Mouse (Mus musculus) cerebellum, adult 11 months (tissue): Measurements from ENCODE around the gene Pid1.
"Not testable (repeated sequence)": the region's sequence is repeated elsewhere in the genome, so short reads cannot be mapped to it uniquely, and the experiment has no call there.

Experiments used
- DNase-seq: peaks from one replicate; pipeline ENCODE4 v3.0.0; 2022

Pid1 gene

DNA sequence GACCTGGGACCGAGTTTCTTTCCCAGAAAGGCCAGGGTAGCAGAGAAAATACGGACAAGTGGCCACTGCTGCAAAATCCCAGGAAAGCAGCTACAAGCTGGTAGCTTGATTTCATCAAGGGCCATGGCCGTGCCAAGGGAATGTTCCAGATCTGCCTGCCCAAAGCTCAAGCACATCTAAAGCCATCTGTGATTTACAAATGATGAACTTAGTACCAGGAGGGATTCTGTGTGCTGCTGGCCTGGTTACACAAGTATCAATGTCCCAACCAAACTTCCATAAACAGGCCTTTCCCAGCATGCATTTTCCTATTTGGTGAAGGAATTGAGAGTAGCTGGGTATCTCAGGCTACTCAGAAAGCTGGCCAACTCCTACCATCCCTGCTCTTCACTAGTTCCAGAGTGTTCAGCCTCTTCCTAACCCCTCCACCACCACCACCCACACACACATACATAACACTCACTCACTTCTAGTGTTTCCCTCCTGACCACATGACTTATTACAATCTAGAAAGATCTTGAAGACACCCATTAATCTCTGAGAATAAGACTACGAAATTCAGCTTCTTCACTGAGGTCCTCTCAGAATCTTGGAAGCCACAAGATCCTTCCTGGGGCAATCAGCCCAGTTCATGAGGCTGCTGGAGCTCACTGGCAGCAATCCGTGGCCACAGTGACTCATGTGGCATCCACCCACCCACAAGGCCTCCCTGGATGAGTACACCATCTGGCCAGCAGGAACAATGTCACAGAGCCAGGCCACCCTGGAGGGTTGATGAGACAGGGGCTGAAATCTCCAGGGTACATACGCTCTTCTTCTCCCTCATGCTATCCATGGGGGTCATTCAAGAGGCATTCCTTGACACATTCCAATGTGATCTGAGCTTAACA is 4.1 kb downstream of the Pid1 start:
- DNase-seq, result peak; percentile 45

DNA sequence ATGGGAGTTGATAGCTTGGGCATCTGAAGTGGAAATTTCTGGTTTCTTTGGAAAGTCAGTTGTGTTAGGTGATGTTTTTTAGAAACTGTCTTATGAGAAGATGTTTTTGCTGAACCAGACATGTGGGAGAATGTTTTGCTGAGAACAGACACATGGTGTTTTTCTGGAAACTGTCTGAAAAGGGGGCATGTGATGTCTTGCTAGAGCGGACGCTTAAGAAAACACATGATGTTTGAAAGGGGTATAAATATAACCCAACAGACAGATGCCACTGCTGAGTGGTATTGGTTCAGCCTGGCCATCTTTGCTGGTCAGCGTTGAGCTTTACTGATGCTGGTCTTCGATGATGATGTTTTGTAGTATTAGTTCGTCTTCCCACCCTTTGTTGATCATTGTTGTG is 6.8 kb downstream of the Pid1 start:
- no peak for DNase-seq

DNA sequence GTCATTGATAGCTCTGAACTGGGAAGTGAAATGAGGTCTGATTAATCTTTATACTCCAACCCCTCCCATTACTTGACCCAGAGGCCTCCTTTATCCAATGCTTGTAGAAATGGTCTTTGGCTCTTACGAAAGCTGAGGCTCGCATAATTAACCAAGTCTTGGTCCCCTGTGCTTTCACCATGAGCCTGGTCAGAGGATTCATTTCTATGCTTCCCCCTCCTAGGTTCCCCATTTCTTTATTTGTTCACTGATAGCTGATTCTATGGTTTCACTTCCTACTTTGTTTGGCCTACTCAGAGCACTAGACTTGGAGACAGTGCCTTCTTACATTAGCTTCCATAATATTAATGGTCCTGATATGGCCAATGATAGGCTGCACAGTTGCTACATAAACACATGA is 13.7 kb downstream of the Pid1 start:
- DNase-seq, result no peak

DNA sequence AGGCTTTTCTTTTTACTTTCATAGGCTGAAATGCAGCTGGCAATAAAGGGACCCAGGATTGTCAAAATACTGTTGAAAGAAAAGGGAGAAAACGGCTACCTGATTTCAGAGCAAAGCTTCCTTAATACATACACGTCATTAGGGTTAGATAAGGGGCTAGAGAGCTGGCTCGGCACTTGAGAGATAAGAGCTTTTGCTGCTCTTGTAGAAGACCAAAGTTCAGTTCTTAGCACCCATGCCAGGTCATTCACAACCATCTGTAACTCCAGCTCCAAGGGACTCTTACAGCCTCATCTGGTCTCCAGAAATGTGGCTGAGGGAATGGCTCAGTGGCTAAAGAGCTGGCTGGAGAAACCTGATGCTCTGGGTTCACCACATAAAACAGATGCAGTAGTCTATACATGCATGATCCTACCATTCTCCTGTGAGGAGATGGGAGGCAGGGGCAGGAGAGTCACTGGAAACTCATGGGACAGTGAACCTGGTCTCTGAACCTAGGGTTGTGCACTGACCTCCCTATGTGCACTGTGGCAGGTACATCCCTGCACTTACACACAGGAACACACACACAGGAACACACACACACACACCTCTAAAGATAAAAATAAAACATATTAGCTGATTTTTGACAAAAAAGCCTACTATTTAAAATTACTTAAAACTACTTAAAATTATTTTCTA is 16.0 kb downstream of the Pid1 start:
- no peak for DNase-seq

DNA sequence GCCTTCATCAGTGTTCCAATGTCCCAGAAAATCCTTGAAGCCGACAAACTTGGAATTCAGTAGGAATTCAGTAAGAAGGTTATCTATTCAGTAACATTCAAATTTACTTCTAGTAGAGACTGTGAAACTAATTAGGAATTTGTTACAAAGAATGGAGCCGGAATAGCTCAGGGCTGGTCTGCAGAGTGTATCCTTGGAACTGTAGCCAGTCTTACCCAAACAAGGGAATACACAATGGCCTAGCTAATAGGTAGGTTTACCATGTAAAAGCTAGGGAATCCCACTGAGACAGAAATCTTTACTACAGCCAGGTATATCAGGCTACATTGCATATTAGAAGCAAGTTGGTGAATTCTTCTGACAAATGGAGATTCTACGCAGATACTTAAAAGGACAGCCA is 31.2 kb downstream of the Pid1 start:
- not testable (repeated sequence) for DNase-seq

DNA sequence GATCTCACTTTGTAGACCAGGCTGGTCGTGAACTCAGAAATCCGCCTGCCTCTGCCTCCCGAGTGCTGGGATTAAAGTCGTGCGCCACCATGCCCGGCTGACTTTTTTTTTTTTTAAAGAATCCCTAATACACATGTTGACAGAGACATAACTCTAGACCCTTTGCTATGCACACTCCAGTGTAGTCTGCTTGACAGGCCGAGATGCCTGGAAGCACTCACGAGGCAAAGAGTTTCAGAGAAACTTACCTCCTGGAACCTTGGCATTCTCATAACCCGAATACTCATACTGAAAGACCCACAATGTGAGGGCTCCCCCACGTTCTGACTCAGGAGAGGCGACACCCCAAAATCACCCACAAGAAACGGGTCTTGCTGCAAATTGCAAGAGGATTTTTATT is 32.1 kb downstream of the Pid1 start:
- DNase-seq, result not testable (repeated sequence)

DNA sequence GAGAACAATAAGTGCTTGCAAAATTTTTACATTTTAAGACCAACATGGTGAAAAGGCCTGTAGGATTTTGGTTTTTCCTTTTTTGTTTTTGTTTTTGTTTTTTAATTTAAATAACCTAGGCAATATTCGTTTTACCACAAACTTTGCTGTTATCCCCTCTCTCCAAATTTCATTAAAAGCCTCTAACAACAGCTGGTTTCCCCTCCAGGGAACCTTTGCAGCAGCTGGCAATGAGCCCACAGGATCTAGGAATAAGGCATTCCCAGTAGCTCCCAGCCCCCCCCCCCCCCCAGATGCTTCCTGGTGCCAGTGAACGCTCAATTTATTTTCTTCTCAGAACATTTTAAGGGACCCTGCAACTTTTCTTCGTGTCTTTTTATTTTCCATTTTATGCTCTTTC is 38.7 kb downstream of the Pid1 start:
- no peak for DNase-seq

DNA sequence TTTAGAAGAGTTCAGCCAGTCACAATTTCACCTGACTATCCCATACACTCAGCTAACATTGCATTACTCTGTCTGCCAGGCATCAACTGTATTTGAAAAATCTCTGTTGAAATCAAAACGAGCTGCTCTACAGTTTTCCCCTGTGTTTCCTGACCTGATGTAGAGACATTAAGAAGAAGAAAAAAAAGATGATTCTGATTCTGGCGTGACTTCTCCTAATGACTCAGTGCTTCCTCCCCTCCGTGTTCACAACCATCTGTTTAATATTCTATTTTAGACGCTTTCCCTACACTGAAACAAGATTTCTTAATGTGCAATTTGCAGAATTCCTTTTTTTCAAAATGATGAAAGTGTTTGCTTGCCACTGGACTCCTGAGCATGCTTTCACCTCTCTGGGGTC is 42.7 kb downstream of the Pid1 start:
- DNase-seq, result no peak

DNA sequence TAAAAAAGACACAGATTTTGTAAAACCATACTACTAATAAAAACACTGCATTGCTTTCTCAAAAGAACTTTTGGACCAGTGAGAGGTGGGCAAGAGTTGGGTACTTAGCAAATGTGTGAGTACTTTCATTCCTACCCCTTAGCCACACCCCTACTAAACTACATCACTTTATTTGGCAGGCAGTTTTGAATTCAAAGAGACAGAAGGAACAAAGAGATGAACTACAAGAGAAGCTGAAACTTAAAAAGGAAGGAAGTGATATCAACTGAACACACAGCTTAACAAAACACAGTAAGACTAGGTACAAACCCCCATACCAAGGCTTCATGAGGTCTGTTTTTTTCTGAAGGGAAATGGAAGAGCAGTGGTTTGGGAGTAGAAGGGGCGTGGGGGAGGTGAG is 45.4 kb downstream of the Pid1 start:
- no peak for DNase-seq

DNA sequence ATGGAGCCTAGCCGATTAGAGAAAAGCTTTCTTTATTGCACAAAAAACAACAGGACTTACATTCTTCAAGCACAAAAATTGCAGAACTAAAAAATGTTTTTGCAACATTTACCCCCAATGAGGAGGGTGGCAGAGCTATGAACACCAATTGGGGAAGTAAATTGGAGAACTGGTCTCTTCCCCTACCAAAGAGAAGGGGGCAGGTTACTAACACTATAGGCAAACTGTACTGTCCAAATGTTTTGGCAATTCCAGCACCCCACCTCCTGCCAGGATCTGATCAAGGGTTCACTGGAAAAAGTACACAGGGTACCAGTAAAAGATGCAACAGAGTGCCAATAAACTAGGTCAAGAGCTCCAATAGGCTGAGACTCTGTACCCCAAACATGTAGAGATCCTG is 46.2 kb downstream of the Pid1 start:
- no peak for DNase-seq

DNA sequence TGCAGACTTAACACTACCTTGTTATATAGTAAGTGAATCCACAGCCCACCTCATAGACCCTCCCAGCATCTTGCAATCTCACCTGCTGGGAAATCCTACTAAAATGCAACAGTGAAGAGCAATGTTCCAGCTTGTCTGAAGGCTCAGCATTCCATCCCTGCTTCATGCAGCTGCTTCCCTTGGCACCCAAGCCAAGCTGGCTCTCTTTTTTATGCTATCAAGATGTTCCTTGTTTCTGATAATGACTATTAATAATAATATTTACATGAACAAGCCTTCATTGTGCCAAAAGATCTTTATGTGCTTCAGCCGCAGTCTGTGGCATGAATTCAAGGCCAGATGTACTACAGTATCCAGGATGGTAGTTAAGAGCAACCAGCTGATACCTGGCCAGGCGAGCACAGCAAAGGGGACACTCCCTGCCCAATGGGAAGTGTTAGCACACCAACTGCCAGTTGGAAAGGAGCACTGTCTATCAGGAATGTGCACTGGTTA is 54.0 kb downstream of the Pid1 start:
- DNase-seq, result no peak

DNA sequence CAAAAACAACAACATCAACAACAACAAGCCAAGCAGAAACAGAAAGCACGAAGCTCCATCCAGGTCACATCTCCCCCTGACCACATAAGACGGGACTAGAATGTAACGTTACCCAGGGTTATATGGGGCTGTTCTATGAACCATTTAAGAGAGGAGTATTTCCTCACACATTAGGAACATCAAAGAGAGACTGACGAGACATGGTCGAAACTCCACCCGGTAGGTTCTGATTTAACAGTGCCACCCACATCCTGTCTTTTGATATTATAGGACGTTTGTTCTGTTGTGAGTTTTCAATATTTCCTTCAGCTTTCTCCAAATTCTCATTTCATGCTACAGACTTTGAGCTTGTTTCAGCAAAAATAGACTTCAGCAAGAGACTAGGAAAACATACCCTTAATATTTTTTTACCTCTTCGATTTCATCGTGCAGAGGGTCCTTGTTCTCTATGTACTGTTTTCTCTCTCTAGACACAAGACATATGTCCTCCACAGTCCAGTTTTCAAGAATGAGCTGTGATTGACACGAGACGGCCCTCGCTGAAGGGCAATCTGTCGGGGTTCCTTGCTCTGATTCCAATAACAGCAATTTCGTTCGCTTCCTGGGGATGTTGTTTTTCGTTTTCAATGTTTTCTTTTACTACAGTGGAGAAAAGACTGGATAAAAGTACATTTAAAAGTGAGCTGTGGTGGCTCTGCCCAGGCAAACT is 58.1 kb downstream of the Pid1 start:
- DNase-seq, result no peak

DNA sequence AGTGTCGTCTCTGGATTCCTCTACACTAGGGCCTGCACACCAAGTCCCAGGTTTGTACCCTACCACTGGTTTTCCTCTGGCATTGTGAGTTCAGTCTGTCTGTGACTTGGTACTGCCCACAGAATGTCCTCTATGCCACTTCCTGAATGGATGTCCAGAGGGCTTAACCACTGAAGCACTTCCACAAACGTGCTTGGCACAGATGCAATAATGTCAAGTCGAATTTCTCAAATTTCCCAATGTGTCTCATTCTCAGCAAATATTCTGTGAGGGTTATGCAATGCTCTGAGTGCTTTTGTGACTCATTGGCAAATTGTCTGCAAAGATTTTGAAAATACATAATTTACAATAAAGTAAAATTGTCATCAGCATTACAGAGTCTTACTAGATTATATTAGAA is 61.2 kb downstream of the Pid1 start:
- DNase-seq, result no peak

DNA sequence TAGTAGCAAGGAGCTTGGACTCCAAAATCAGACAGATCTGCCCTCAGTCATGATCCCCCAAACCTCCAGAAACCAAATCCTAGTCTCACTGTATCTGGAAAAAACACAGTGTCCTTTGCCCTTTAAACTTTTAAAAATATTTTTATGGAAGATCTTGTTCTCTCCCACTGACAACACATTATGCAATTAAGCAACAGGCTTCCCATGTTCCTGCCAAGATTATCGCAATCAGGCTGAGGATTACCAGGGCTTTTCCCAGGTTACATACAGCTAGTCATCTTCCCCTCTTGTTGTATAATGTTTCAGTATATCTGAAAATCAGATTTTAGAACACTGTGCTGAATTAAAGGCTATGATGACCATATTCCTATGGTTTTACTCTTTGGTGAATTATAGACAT is 64.3 kb downstream of the Pid1 start:
- DNase-seq, result no peak

DNA sequence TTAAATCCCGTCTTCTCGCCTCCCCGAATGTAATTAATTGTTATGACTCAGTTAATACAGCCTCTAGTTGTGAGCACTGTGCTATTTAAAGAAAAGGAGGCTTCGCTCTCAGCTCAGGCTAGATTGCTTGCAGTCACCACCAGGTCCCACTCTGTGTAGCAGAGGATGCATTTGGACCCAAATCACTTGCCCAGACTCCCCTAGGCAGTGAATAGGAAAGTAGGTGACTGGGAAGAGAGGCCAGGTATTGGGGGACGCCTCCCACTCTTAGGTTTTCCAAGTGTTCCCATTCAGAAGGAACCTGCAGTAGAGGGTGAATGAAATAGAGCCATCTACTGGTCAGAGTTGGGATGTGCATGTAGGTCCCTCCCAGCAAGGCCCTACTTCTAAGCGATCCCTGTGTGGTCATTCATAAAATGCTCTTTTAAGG is 77.3 kb downstream of the Pid1 start:
- DNase-seq, result peak; percentile 67

DNA sequence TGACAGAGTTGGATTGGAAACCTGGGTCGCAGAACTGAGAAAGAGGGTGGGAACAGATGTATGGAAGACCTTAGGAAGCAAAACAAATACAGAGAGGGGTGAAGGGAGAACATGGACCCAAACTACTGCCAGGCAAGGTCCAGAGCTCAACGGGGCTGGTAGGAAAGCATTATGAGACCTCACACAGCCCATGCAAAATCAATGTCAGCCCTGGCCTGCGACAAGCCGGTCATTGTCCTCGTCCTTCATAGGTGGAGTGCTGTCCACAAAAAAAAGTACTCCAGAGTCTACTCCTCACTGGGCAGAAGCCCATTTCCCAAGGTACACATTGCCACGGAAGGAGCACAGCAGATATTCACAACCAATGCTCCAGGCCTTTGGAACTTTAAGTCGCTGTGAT is 78.4 kb downstream of the Pid1 start:
- no peak for DNase-seq

DNA sequence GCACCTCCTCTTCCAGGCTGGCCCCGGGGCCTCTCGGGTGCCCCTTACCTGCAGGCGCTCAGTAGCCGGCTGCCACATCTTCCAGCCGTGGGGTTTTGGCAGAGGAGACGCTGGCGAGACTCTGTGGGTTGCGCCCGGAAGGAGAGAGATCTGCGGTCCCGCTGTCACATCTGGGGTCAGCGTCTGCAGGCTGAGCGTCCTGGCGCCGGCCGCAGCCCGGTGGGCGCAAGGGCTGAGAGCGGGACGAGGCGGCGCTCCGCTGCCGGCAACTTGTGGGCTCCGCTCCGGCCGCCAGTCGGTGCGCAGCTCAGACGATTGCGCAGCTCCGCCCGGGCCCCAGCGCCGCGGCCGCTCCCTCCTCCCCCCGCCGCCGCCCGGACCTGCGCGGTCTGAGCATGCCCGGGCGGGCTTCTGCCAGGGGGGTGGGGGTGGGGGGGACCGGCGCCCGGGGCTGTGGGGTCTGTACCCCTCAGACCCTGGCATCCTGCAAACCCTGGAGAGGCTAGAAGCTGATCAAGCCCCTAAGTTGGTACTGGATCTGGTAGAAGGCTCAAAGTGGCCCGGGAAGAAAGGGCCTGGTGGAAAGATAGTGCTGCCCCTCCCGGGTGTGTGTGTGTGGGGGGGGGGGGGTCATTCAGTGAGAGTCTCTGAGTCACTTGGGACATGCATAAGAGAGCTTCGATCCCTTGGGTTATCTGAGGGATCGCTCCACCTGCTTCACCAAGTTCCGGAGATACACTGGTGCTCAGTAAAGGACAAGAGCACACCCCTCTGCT is 79.5 kb downstream of the Pid1 start:
- peak; percentile 66 for DNase-seq

DNA sequence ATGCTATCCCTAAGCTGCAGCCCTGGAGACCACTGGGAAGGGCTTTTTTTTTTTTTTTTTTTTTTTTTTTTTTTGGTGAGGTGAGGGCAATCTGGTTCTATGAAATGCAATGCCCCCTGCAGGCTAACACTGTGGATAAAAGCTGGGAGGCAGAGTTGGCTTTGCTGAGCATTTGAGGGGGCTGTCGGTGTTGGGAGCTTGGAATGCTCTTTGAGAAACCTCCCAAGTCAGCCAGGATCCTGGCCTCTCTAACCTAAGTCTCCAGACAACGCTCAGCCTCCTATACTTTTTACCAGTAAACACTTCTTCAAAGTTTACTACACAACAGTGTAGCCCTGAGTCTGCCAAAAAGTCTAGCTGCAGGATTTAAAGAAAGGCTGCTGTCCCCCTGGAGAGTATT is 80.9 kb downstream of the Pid1 start:
- peak; percentile 8 for DNase-seq

DNA sequence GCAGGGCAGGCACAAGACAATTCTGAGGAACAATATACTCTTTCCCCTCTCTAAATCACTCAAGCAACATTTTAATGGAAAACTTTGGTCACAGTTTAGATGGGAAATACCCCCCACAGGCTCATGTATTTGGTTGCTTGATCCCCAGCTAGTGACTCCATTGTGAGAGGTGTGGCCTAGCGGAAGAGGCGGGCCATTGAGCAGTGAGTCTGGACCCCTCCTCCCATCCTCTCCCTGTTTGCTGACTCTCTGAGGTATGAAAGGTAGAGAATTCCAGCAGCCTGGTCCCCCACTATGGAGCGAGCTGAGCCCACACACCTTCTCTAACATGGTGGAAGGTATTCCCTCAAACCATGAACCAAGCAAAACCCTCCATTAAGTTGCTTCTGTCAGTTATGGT is 83.8 kb downstream of the Pid1 start:
- no peak for DNase-seq

DNA sequence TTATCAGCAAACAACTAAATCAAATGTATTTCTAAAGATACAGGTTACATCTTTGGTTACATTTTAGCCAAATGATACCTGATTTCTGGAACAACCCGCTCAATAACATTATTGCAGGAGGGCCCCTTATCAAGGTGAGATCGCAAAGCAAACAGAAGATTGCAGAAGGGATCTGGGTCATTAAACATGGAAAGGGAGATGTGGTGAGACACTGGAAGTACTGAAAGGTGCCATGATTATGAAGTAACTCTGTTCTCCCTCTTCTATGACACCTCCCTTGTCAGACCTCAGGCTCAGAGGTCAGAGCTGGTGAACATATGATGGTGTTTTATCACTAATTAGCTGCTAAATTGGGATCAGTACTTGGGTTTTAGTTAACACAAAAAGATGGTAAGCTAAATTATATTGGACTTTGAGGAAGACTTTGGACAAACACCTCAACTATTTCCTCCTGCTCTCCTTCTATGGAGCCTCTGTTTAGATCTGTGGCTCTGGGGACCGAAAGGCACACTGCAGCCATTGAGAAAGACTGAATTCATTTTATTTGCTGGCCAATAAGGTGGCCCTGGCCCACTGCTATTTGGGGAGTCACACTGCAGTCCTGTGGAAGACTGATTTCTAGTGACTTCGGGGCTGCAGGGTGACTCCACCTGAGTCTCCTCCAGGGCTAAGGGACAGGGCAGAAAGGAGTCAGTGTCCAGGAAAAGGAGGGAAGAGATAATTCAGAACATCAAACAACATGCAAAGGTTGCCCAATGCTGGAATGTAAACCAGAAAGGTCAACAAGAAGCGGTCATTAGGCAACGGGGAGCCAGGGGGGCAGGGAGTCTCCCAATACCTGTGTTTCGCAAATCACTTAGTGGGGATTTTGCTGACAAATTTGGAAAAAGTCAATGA is 85.4 kb downstream of the Pid1 start:
- no peak for DNase-seq

DNA sequence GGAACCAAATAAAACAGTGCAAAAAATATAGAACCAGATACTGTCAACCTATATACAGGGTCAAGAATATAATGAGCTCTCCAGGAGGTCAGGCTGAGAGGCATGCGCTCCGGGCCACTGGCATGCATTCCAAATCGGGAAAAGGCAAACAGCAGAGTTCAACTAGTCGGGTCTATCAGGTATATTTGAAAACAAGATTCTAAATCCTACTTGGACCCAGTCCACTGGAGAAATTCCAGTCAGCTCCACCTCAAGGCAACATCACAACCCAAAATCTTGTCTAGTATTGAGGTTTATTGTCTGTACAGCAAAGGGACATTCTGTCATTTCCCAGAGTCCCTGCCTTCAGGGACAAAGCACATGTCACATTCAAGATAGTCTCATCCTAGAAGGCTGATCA is 91.0 kb downstream of the Pid1 start:
- no peak for DNase-seq

DNA sequence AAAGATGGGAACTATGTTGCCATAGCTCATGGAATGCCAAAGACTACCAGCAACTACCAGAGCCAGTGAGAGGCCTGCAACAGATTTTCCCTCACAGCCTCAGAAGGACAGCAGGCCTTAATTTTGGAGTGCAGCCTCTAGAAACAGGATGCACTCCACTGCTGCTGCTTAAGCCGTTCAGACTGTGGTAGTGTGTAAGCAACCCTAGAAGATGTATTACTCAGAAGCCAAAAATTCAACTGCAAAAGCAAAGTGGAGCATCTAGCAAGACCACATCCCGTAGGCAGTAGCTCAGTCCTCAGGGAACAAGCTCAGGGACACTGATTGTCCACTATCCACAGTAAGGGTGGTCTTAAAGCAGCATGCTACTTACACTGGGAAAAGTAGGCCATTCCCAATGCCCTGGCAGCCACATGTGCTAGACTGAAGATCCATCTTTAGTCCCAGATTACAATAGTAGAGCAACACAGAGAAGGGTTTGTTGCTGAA is 92.2 kb downstream of the Pid1 start:
- no peak for DNase-seq
